Mouse (Mus musculus) bone marrow macrophage, adult 2 months (primary cell): ENCODE data around the gene Bckdk. TPM values are rescaled to one million over a fixed set of nuclear protein-coding genes. Genes with fewer than 3 reads are reported as not detected.
A peak's percentile ranks its signal among the peaks of the same experiment; 100 is the strongest.

Source experiments
- H3K27ac ChIP-seq: 2 replicates; pipeline ENCODE4 v1.5.1; 2012; ENCODE audit warnings: low read depth, low read length; ENCODE audit not compliant: insufficient read depth
- H3K4me1 ChIP-seq: 2 replicates; pipeline ENCODE4 v1.6.1; 2012; ENCODE audit warnings: low read length; ENCODE audit not compliant: control insufficient read depth, insufficient read depth
- H3K4me3 ChIP-seq: 2 replicates; pipeline ENCODE4 v1.5.1; 2012; ENCODE audit warnings: mild to moderate bottlenecking, low read length, moderate library complexity; ENCODE audit not compliant: insufficient read depth
- CTCF ChIP-seq: IDR thresholded peaks from 2 replicates; pipeline ENCODE4 v1.5.1; 2012; ENCODE audit warnings: low read depth, mild to moderate bottlenecking, low read length, moderate library complexity
- POLR2A ChIP-seq: IDR thresholded peaks from 2 replicates; pipeline ENCODE4 v1.6.1; 2012; ENCODE audit warnings: mild to moderate bottlenecking, low read depth, low read length, borderline replicate concordance
- polyA plus RNA-seq: library from polyadenylated mRNA; stranded (reverse); fragments of >200 nt; gene quantifications from 2 replicates; pipeline ENCODE4 v1.2.4, GENCODE M21; 2012; ENCODE audit not compliant: missing spikeins, insufficient read depth, insufficient read length

The Bckdk gene
- polyA plus RNA-seq, result 50.9 and 73.8 TPM in 2 replicates

DNA sequence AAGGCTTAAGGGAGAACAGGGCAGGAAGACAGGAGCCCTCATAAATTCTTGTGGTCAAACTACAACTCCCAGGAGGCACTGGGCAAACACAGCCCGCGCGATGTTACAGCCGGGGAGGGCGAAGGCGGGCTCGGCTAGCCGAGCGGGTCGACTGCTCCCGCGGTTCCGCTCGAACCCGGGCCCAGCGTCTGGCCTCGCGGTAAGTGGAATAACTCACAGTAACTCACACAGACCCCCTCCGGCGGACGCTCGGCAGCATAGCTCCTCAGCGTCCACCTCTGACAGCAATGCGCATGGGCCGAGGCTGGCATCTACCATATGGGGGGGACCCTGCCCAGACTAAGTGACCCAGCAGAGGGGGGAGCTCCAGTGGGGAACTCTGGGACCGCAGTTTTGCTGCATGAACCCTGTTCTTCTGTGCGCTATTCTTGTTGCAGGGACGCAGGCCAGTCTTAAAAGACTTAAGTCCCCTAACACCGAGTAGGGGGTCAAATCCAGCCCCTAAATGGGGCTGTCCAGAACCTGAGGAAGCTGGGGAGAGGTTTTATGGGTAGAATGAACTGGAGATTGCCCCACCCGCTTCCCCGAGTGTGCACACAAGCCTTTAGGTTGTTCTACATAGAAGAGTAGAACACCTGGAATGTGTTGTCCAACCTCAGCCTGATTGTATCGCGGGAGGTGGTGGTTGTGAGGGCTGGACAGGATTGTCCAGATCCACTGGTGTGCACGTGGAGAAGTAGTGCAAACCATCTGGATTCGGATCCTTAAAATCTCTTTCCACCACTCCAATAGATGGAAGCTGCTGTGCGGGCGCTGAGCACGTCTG lies at the start of gene Bckdk:
Bckdk (plus strand) TSS at position 112 of the 826 bp plus-strand sequence.
- Histone ChIP-seq H3K4me3 (peak within 1 kb of the TSS; percentile 68), H3K4me1 (peaks cover 13% of the 10 kb centered on the region), H3K27ac (peak within 1 kb of the TSS; percentile 43)
- TF ChIP-seq CTCF, result no peak
- TF ChIP-seq POLR2A, result no peak

DNA sequence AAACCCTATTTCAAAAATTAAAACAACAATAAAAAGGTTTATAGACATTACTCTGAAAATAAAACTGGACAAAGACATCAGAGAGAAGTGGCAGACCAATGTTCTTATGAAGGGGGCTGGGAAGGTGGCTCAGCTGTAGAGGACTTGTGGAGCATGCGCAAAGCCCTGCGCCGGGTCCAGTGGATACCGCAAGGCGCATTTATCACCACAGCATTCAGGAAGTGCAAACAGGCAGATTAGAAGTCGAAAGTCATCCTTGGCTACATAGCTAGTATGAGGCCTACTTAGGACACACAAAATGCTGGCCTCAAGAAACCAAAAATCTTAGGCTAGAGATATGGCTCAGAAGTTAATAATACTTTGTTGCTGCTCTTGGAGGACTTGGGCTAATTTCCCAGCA lies 45.6 kb upstream of the Bckdk start:
- Histone ChIP-seq H3K4me3 (no peak overlapping the region), H3K27ac (no peak overlapping the region), H3K4me1 (no peaks in the 10 kb centered on the region)
- no peak for TF ChIP-seq POLR2A
- TF ChIP-seq CTCF, result no peak

DNA sequence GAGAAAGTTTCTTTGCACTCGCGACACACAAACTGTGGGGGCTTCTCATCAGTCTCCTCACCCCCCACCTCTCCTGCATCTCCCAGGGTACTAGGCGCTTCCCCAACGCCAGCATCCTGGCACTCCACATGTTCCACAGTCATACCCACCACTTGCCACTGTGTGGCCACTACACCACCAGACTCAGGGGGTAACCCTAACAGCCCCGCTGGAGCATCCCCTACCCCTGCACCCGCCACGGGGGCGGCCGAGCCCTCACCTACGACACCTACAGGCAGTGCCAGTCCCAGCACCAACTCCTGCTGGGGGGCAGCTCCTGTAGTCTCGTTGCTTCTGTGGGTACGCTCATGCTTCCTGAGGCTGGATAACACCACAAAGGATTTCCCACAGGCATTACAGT lies 37.4 kb upstream of the Bckdk start:
- no peak overlapping the region for H3K27ac ChIP-seq
- TF ChIP-seq POLR2A (no peak), CTCF (no peak)

DNA sequence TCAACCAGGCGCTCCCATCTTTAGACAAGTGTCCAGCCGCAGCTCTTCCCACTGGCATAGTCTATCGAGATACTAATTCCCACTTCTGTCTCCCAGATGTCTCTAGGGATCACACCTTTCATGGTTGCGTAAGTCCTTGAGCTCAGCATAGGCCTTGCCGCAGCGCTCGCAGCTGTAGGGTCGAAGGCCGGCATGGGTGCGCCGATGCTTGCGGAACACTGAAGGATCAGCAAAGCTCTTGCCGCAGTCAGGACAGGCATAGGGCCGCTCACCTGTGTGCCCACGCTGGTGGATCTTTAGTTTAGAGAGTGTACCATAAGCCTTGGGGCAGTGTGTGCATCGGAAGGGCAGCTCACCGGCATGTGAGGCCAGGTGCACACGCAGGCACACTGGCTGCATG lies 36.2 kb upstream of the Bckdk start:
- TF ChIP-seq POLR2A, result no peak
- no peak for TF ChIP-seq CTCF
- H3K27ac ChIP-seq, result no peak overlapping the region
- H3K4me1 ChIP-seq, result peaks cover 12% of the 10 kb centered on the region
- no peak overlapping the region for H3K4me3 ChIP-seq

More for the DNA sequence above, 37.4 kb upstream of the Bckdk start:
- Histone ChIP-seq H3K4me3 (no peak overlapping the region), H3K4me1 (peaks cover 10% of the 10 kb centered on the region)

DNA sequence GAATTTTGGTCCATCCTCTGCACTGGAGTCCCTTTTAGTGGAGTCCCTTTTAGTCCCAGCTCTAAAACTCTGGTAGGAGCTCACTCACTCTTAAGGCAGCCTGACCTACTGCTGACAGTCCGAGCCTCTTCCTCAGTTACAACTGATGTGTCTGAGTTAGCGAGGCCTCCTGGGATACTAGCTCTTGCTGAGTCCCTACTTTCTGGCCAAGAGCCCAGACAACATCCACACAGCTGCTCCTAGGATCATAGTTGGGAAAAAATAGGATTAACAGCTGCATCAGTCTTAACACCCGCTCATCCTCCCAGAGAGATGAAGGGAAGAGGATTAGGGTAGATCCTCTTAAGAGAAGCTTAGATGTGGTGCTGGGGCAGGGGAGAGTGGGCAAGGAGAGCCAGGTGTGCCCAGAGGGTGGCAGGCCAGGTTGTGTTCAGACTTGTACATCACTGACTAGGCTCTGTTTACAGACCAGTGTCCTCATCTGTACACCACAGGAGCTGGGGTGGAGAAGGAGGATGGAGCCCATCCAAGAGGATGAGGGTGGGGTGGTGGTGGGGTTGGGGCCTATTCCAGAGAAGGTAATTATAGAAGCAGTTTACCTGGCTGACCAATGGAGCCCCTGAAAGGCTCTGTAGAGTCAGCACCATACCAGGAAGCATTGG lies 34.6 kb upstream of the Bckdk start:
- TF ChIP-seq POLR2A, result no peak
- H3K27ac ChIP-seq, result no peak overlapping the region

DNA sequence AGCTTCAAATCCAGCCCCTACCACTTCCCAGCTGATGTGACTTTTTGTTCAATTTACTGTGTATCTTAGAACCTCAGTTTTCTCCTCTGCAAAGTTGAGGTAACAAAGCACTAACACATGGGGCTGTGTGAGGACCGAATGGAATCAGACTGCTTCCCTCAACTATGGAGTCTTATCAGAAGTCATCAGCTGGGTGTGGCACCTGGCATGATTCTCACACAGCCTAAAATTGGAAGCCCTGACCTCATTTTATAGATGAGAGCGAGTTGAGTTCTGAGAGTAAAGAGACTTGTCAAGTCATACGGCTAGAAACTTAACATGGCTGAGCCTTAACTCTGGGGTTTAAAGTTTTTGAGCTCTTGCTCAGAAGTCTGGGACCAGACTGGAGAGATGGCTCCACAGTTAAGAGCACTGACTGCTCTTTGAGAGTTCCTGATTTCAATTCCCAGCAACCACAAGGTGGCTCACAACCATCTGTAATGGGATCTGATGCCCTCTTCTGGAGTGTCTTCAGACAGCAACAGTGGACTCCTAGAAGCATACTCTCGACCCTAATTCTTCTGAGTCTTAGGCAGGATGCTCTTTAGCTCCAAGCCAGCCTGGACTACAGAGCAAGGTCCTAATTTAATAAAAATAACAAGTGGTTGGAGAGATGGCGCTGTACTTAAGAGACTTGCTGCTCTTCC lies 33.6 kb upstream of the Bckdk start:
- Histone ChIP-seq H3K4me1 (peaks cover 27% of the 10 kb centered on the region), H3K27ac (no peak overlapping the region), H3K4me3 (no peak overlapping the region)
- no peak for TF ChIP-seq CTCF
- no peak for TF ChIP-seq POLR2A

More for the DNA sequence above, 34.6 kb upstream of the Bckdk start:
- peaks cover 23% of the 10 kb centered on the region for H3K4me1 ChIP-seq
- H3K4me3 ChIP-seq, result no peak overlapping the region

DNA sequence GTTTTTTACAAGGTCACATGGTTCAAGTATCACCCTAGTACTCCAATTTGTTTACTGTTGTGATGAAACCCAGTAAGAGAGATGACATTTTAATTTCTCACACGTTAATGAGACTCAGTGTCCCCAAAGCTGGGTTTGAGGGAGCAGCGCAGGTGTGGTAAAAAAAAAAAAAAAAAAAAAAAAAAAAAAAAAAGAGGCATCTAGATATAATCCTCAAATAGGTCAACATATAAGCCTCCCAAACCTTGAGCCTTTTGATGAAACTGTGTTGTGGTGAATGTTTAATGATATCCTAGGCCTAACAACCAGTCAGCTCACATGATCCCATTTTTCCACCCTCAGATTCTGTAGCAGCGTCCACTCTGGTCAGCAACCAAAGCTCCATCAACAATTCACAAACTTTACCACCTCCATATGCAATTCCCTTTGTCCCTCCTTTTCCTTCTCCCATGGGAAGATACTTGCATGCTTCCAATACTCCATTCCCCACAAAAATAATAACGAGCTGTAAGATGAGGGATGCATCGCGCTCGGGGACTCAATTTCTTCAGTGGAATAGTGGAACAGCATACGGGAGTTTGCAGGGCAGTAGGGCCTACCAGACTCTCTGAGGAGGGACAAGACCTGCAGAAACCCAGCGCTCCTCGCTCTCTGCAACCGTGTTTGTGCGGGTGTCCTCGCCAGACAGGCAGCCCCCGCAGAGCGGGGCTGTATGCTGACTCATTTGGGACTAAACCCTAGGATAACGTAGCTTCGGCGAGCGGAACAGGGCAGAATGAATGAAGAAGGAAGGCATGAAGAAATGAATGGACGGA lies 28.9 kb upstream of the Bckdk start:
- Histone ChIP-seq H3K4me3 (peak overlapping the region; percentile 89), H3K4me1 (peaks cover 20% of the 10 kb centered on the region), H3K27ac (peak overlapping the region; percentile 93)
- TF ChIP-seq CTCF (no peak), POLR2A (no peak)

DNA sequence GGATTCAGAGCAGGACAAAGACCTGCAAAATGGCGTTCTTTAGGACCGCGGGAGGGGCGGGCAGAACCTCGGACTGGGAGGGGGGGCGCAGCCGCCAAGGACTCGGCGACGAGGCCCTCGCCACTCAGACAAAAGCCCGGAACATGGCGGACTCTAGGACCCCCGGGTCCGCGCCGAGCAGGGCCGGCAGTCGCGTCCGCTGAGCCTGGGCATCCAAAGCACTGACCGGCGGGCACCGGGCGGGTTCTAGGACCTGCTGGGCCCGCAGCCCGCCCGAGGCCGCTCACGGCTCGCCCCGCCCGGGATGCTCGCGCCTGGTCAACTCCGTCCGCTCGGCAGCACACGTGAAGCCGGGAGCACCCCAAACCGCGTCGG lies 28.3 kb upstream of the Bckdk start:
- Histone ChIP-seq H3K4me1 (peaks cover 20% of the 10 kb centered on the region), H3K27ac (peak overlapping the region; percentile 93), H3K4me3 (peak overlapping the region; percentile 89)
- TF ChIP-seq POLR2A (no peak), CTCF (no peak)

DNA sequence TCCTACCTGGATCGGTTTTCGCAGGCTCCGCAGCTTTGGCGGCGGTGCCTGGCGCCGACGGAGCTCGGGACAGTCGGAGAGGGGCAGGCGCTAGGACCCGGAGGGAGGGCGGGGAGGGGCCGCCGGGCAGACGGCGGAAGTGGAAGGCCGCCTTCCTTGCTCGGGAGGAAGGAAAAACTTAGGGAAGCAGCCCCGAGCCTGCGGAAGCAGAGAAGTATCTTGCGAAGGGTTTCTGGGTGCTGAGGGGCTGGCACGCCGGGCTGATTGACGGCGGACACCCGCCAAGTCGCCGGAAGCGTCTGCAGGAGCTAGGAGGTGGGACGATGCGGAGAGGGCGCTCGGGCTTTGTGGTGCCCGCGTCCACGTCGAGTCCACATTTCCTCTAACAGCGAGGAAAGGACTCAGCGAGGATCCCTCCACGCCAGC lies 27.8 kb upstream of the Bckdk start, which contains the start of gene Zfp646:
Zfp646 (plus strand) TSS at position 181 of the 426 bp plus-strand sequence.
- TF ChIP-seq POLR2A, result no peak
- no peak for TF ChIP-seq CTCF
- peak within 1 kb of the TSS; percentile 93 for H3K27ac ChIP-seq

More for the DNA sequence above, 27.8 kb upstream of the Bckdk start, which contains the start of gene Zfp646:
- peak within 1 kb of the TSS; percentile 89 for H3K4me3 ChIP-seq
- H3K4me1 ChIP-seq, result peaks cover 20% of the 10 kb centered on the region
